Mouse (Mus musculus) left cerebral cortex, postnatal 14 days (tissue): ENCODE data around the gene Spout1. TPM values are rescaled to one million over a fixed set of nuclear protein-coding genes. Genes with fewer than 3 reads are reported as not detected.

ENCODE experiments used
- DNase-seq, 2 experiments: peaks; one replicate each; pipeline ENCODE4 v3.0.0; 2021 to 2022; ENCODE audit warnings: low spot score in 2 of 2, mixed read lengths in 1 of 2
- intact Hi-C: fragments of 180-260 bp; cut with DNase I; formaldehyde crosslinking; loops from one replicate; pipeline ENCODE4 v1.15.1; 2025
- long read RNA-seq, 2 experiments: library from polyadenylated mRNA; stranded (forward); transcript quantifications; one replicate each; pipeline ENCODE4 v2.0.0; 2021
- total RNA-seq, 2 experiments: library from RNA; stranded (reverse); gene quantifications; 2 replicates each; pipeline ENCODE4 v1.2.3; 2021

Spout1 gene
- 10 to 100 TPM; 36.3 to 37.0 TPM for total RNA-seq
- long read RNA-seq, experiment 1, transcript Spout1-207 (11 exons, 2,010 nt) = minor isoform, 10 of 65 reads
- long read RNA-seq, experiment 1, transcript Spout1-201 (12 exons, 1,805 nt) = major isoform, 32 of 65 reads
- long read RNA-seq, experiment 1, partial matches to known transcripts = 12 of 65 reads
- long read RNA-seq, experiment 1, other reads (novel, unspliced or antisense) = 8 of 65 reads
- long read RNA-seq, experiment 2, transcript Spout1-207 (11 exons, 2,010 nt) = minor isoform, 12 of 61 reads
- long read RNA-seq, experiment 2, transcript Spout1-201 (12 exons, 1,805 nt) = major isoform, 27 of 61 reads
- long read RNA-seq, experiment 2, partial matches to known transcripts = 6 of 61 reads
- long read RNA-seq, experiment 2, other reads (novel, unspliced or antisense) = 12 of 61 reads

GRCm38 (mm10) chr2:30177700-30178675, at the start of gene Spout1:
Gene Spout1, minus strand, starts transcription at chr2:30178459.
- peak; percentile 96 to 98 for DNase-seq
- intact Hi-C loops = loop anchor here (2.0 kb wide), 1 partner anchor 59 kb away; the partner anchor contains the start of gene Lrrc8a

GRCm38 (mm10) chr2:30216293-30216692, 38.0 kb upstream of the Spout1 start:
- no peak for DNase-seq
- intact Hi-C loops = no loop called here

- no peak for DNase-seq
- intact Hi-C loops = no loop called here
Measured at GRCm38 (mm10) chr2:30215493-30215892, 37.2 kb upstream of the Spout1 start.

GRCm38 (mm10) chr2:30214745-30215144, 36.5 kb upstream of the Spout1 start:
- intact Hi-C loops = no loop called here
- no peak for DNase-seq

- intact Hi-C loops = no loop called here
- no peak for DNase-seq
Measured at GRCm38 (mm10) chr2:30212951-30213350, 34.7 kb upstream of the Spout1 start.

GRCm38 (mm10) chr2:30212169-30212545, 33.9 kb upstream of the Spout1 start:
- intact Hi-C loops = no loop called here
- no peak for DNase-seq

- DNase-seq = no peak
- intact Hi-C loops = no loop called here
Measured at GRCm38 (mm10) chr2:30211408-30212168, 33.3 kb upstream of the Spout1 start.

GRCm38 (mm10) chr2:30207886-30208285, 29.6 kb upstream of the Spout1 start:
- no peak for DNase-seq
- intact Hi-C loops = no loop called here

GRCm38 (mm10) chr2:30207401-30207800, 29.1 kb upstream of the Spout1 start:
- DNase-seq = no peak
- intact Hi-C loops = no loop called here

GRCm38 (mm10) chr2:30205629-30206357, 27.5 kb upstream of the Spout1 start, which contains the start of gene Kyat1:
Gene Kyat1, minus strand, starts transcription at chr2:30205847.
- DNase-seq = peak; percentile 92 to 93
- intact Hi-C loops = loop anchor here (2.0 kb wide), 1 partner anchor 31 kb away; the partner anchor contains the start of gene Lrrc8a

GRCm38 (mm10) chr2:30205255-30205628, 27.0 kb upstream of the Spout1 start:
- peak; percentile 29 to 46 for DNase-seq
- intact Hi-C loops = loop anchor here (2.0 kb wide), 1 partner anchor 32 kb away; the partner anchor contains the start of gene Lrrc8a

GRCm38 (mm10) chr2:30203439-30203838, 25.2 kb upstream of the Spout1 start:
- DNase-seq = peak in 1 of 2 experiments; percentile 30
- intact Hi-C loops = no loop called here

GRCm38 (mm10) chr2:30200388-30200925, 22.2 kb upstream of the Spout1 start:
- intact Hi-C loops = no loop called here
- DNase-seq = no peak

GRCm38 (mm10) chr2:30199984-30200383, 21.7 kb upstream of the Spout1 start:
- DNase-seq = no peak
- intact Hi-C loops = loop anchor here (10.0 kb wide), 1 partner anchor 75 kb away; no protein-coding TSS in a partner anchor

- intact Hi-C loops = loop anchor here (10.0 kb wide), 1 partner anchor 77 kb away; no protein-coding TSS in a partner anchor
- no peak for DNase-seq
Measured at GRCm38 (mm10) chr2:30198021-30198420, 19.8 kb upstream of the Spout1 start.

- no peak for DNase-seq
- intact Hi-C loops = loop anchor here (10.0 kb wide), 1 partner anchor 80 kb away; no protein-coding TSS in a partner anchor
Measured at GRCm38 (mm10) chr2:30194656-30195055, 16.4 kb upstream of the Spout1 start.

- intact Hi-C loops = loop anchor here (10.0 kb wide), 1 partner anchor 83 kb away; no protein-coding TSS in a partner anchor
- no peak for DNase-seq
Measured at GRCm38 (mm10) chr2:30191790-30192580, 13.7 kb upstream of the Spout1 start.
